Mouse (Mus musculus) megakaryocyte, embryonic 14.5 days (primary cell): ENCODE data around the gene Zfp821. TPM values are rescaled to one million over a fixed set of nuclear protein-coding genes. Genes with fewer than 3 reads are reported as not detected.

Experiments
- H3K27me3 ChIP-seq: replicated peaks from 2 replicates; pipeline ENCODE3; 2012; ENCODE audit warnings: inconsistent platforms
- H3K36me3 ChIP-seq: replicated peaks from 2 replicates; pipeline ENCODE3; 2012; ENCODE audit warnings: low read length, inconsistent platforms, mixed read lengths
- H3K4me1 ChIP-seq: 2 replicates; pipeline ENCODE4 v1.6.1; 2012; ENCODE audit warnings: inconsistent platforms
- H3K4me3 ChIP-seq: replicated peaks from 2 replicates; pipeline ENCODE3; 2012; ENCODE audit warnings: moderate library complexity, mild to moderate bottlenecking, inconsistent platforms
- H3K9me3 ChIP-seq: 2 replicates; pipeline ENCODE4 v1.6.1; 2012; ENCODE audit warnings: inconsistent platforms
- FLI1 ChIP-seq: IDR thresholded peaks from 2 replicates; pipeline ENCODE4 v1.6.1; 2012; ENCODE audit warnings: low read length, inconsistent platforms, mixed read lengths
- GATA1 ChIP-seq: IDR thresholded peaks from 3 replicates; pipeline ENCODE4 v1.6.1; 2012; ENCODE audit warnings: mixed read lengths, low read length, inconsistent platforms, borderline replicate concordance
- polyA plus RNA-seq: library from polyadenylated mRNA; stranded (reverse); fragments of >175 nt; gene quantifications from 2 replicates; pipeline ENCODE4 v1.2.3, GENCODE M21; 2012; ENCODE audit warnings: low replicate concordance; ENCODE audit not compliant: insufficient read depth

Zfp821 gene
- polyA plus RNA-seq, 1 experiment = 4.7 TPM

DNA sequence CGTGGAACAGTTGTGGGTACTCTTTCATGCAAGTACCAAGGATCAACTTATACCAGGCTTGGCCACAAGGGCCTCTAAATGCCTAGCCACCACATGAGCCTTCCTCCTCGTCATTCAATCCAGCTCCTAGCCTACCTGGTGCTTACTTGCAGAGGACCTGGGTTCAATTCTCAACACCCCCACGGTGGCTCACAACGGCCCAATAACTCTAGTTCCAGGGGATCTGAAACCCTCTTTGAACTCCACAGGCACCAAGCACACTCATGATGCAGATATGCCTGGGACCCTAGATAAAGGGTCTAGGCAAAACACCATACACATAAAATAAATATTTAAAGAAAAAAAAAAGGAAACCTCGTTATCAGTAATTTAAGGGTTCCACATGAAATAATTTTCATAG lies 13.6 kb upstream of the Zfp821 start:
- no peak for TF ChIP-seq FLI1
- TF ChIP-seq GATA1 = no peak
- Histone ChIP-seq H3K36me3 (peaks cover 28% of the 10 kb centered on the region), H3K4me3 (peak overlapping the region; percentile 99), H3K27me3 (no peaks in the 10 kb centered on the region), H3K4me1 (peaks cover 50% of the 10 kb centered on the region), H3K9me3 (no peaks in the 10 kb centered on the region)

- H3K27me3 ChIP-seq = no peaks in the 10 kb centered on the region
- peaks cover 24% of the 10 kb centered on the region for H3K36me3 ChIP-seq
- peaks cover 41% of the 10 kb centered on the region for H3K4me1 ChIP-seq
- no peaks in the 10 kb centered on the region for H3K9me3 ChIP-seq
- H3K4me3 ChIP-seq = peak overlapping the region; percentile 99
- TF ChIP-seq FLI1 = no peak
- TF ChIP-seq GATA1 = no peak
These were observed 12.8 kb upstream of the Zfp821 start for GRCm38 (mm10) chr8:109692443-109693145.

- peaks cover 21% of the 10 kb centered on the region for H3K36me3 ChIP-seq
- no peak for TF ChIP-seq FLI1
- no peak for TF ChIP-seq GATA1
These were observed 12.0 kb upstream of the Zfp821 start, which contains the start of gene Ist1 for GRCm38 (mm10) chr8:109693146-109693900. Gene Ist1, minus strand, starts transcription at chr8:109693260.

DNA sequence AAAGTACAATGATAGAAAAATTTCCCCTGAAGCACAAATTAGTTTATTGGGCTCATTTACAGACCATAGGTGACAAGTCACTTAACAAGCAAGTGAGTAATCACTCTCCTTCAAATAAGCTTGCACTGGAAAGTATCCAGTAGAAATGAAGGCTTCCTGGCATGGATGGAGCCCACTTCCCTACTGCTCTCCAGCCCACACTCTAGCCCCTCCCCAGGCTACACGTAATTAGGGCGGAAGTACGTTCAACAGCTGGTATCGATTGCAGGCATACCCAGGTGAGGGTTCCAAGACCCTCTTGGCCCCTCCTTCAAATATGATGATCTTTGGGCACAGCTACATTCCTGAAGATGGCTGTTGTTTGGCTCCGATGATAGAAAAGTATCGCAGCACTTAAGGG lies 11.2 kb upstream of the Zfp821 start:
- peaks cover 19% of the 10 kb centered on the region for H3K36me3 ChIP-seq
- peaks cover 5% of the 10 kb centered on the region for H3K27me3 ChIP-seq
- peak overlapping the region; percentile 99 for H3K4me3 ChIP-seq

More at GRCm38 (mm10) chr8:109693146-109693900, 12.0 kb upstream of the Zfp821 start, which contains the start of gene Ist1:
- no peaks in the 10 kb centered on the region for H3K9me3 ChIP-seq
- H3K4me1 ChIP-seq = peaks cover 36% of the 10 kb centered on the region
- H3K27me3 ChIP-seq = peaks cover 3% of the 10 kb centered on the region
- H3K4me3 ChIP-seq = peak within 1 kb of the TSS; percentile 99

DNA sequence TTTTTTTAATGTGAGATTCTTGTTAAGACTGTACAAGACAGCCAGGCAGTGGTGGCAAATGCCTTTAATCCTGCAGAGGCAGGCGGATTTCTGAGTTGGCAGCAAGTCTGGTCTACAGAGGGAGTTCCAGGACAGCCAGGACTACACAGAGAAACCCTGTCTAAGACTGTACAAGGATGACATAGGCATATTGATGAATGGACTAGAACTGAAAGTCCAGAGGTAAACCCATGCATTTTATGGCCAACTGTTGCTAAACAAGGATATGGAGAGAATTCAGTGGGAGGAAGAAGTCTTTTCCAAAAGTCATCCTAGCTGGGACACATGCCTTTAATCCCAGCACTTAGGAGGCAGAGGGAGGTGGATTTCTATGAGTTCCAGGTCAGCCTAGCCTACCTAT lies 7.6 kb upstream of the Zfp821 start:
- no peak for TF ChIP-seq GATA1
- no peak for TF ChIP-seq FLI1
- H3K4me3 ChIP-seq = no peak overlapping the region
- peaks cover 8% of the 10 kb centered on the region for H3K9me3 ChIP-seq
- no peaks in the 10 kb centered on the region for H3K36me3 ChIP-seq
- peaks cover 9% of the 10 kb centered on the region for H3K4me1 ChIP-seq
- peaks cover 30% of the 10 kb centered on the region for H3K27me3 ChIP-seq

More for the DNA sequence above, 11.2 kb upstream of the Zfp821 start:
- TF ChIP-seq FLI1 (no peak), GATA1 (no peak)
- Histone ChIP-seq H3K9me3 (no peaks in the 10 kb centered on the region), H3K4me1 (peaks cover 34% of the 10 kb centered on the region)

GRCm38 (mm10) chr8:109698477-109698876 lies 6.9 kb upstream of the Zfp821 start:
- Histone ChIP-seq H3K4me3 (no peak overlapping the region), H3K9me3 (peaks cover 8% of the 10 kb centered on the region), H3K36me3 (no peaks in the 10 kb centered on the region), H3K27me3 (peaks cover 37% of the 10 kb centered on the region), H3K4me1 (peaks cover 9% of the 10 kb centered on the region)
- TF ChIP-seq GATA1 (no peak), FLI1 (no peak)

DNA sequence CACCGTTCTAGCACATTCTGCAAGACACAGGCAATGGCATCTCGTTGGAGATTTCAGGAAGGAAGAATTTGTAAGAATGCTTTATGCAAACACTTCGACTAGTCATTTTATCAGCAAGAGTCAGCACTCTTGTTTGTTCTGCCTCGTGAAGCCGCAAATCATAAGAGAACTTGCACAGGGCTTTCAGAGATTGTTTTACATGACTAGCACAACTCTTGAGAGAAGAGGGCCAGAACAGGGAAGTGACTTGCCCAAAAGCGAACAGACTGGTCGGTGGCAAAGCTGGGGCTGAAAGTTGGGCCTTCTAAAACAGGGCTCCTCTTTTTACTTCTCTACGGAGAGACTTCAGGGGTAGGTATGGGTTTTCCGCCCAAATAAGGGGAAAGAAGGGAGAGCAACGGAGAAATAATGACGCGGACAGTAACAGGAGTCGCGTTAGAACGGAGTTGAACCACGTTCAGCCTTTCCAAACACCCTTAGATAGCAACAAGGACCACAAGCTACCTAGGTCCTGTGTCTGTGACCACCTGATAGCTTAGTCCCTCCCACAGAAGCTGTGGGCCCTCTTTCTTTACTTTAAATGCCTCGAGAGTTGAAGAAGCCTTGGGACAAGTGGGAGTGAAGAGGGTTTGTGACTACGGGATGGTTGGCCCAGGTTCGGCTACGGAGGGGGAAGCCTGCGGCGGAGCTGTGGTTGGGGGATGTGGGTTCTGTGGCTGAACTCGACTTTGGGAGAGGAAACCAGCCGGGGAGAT lies 604 bp upstream of the Zfp821 start:
- TF ChIP-seq GATA1 (no peak), FLI1 (no peak)
- Histone ChIP-seq H3K9me3 (peaks cover 8% of the 10 kb centered on the region), H3K4me3 (peak overlapping the region; percentile 93), H3K27me3 (peaks cover 45% of the 10 kb centered on the region), H3K36me3 (peaks cover 13% of the 10 kb centered on the region), H3K4me1 (peaks cover 37% of the 10 kb centered on the region)

DNA sequence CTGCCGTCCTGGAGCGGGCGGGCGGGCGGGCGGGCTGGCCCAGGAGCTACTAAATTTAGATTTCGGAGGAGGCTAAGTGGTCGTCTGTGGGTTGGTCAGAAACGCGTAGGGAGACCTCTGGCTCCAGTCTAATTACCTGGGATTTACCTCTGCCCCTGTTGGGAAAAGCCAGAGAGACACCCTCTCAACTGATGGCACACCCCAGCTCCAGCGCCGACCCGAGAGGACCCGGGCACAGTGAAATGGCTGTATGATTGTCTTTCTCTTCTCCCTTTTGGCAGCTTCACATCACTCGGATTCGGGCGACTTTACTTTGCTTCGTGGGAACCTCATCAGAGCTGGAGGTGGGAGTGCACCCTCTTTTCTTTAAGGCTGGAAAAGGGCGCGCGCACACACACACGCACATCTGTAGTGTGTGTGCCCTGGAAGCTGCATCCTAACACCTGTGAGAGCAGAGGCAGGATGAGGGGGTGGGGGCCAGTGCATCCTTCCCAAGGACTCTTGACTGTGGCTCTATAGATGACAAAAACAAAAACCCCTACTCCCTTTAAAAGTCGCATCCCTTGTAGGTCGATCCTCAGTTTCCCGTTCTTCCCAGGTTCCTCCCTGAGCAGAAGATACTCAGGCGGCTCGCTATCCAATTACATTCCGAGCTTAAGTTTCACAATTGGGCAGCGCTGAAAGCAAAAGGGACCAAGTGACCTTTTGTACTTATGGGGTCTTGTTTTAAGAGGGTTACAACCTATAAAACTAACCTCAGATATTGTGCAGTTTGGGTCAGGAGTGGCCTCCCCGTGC lies 929 bp downstream of the Zfp821 start:
- Histone ChIP-seq H3K36me3 (peaks cover 26% of the 10 kb centered on the region), H3K27me3 (peaks cover 36% of the 10 kb centered on the region), H3K4me3 (peak overlapping the region; percentile 93), H3K4me1 (peaks cover 37% of the 10 kb centered on the region), H3K9me3 (no peaks in the 10 kb centered on the region)
- TF ChIP-seq FLI1 (no peak), GATA1 (no peak)

DNA sequence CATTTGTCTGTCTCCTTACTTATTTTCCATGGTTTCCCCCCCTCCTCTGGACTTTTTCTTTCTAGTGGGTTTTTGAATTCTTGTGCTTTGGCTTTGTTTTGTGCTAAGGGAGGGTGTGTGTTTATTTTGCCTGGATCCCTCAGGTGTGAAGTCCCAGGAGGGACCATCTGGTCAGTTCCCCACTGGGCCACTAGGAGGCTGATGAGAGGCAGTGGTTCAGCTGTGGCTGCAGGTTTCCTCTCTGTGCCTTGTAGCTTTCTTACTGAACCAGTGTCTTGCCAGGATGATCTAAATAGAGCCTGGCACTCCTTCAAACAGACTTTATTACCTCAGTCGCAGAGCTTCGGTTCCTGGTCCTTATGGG lies 1.5 kb downstream of the Zfp821 start:
- H3K4me1 ChIP-seq = peaks cover 37% of the 10 kb centered on the region
- no peaks in the 10 kb centered on the region for H3K9me3 ChIP-seq
- H3K36me3 ChIP-seq = peaks cover 32% of the 10 kb centered on the region
- peak overlapping the region; percentile 93 for H3K4me3 ChIP-seq
- H3K27me3 ChIP-seq = peaks cover 33% of the 10 kb centered on the region
- TF ChIP-seq FLI1 (no peak), GATA1 (no peak)
